Mouse (Mus musculus) midbrain, embryonic 11.5 days (tissue): ENCODE measurements around the gene Col5a3. TPM values are rescaled to one million over a fixed set of nuclear protein-coding genes. Genes with fewer than 3 reads are reported as not detected.

ENCODE experiments used
- ATAC-seq: fragments of 200-750 bp; cut with Nextera tagmentation; 2 replicates; pipeline ENCODE4 v1.8.0; 2017; ENCODE audit warnings: moderate TSS enrichment, moderate library complexity; ENCODE audit not compliant: low FRiP score
- DNase-seq: peaks from one replicate; pipeline ENCODE4 v3.0.0; 2015; ENCODE audit warnings: low spot score; ENCODE audit errors: missing footprints
- H3K27ac ChIP-seq: fragments of 300-500 bp; sonication (generic); 2 replicates; pipeline ENCODE4 v1.5.1; 2014; ENCODE audit warnings: low read depth, low read length
- H3K27me3 ChIP-seq: fragments of 300-500 bp; sonication (generic); 2 replicates; pipeline ENCODE4 v1.6.1; 2014; ENCODE audit warnings: mild to moderate bottlenecking, low read length, moderate library complexity, mixed read lengths; ENCODE audit not compliant: control insufficient read depth, insufficient read depth
- H3K36me3 ChIP-seq: fragments of 300-500 bp; sonication (generic); 2 replicates; pipeline ENCODE4 v1.6.1; 2014; ENCODE audit warnings: mild to moderate bottlenecking, low read length, moderate library complexity, mixed read lengths; ENCODE audit not compliant: control insufficient read depth, insufficient read depth
- H3K4me1 ChIP-seq: fragments of 300-500 bp; sonication (generic); 2 replicates; pipeline ENCODE4 v1.6.1; 2014; ENCODE audit warnings: low read length; ENCODE audit not compliant: control insufficient read depth, insufficient read depth
- H3K4me2 ChIP-seq: fragments of 300-500 bp; sonication (generic); 2 replicates; pipeline ENCODE4 v1.6.1; 2014; ENCODE audit warnings: mild to moderate bottlenecking, moderate library complexity
- H3K4me3 ChIP-seq: fragments of 300-500 bp; sonication (generic); 2 replicates; pipeline ENCODE4 v1.5.1; 2014; ENCODE audit warnings: low read depth, low read length
- H3K9ac ChIP-seq: fragments of 300-500 bp; sonication (generic); 2 replicates; pipeline ENCODE4 v1.6.1; 2014; ENCODE audit warnings: low read length
- H3K9me3 ChIP-seq: fragments of 300-500 bp; sonication (generic); 2 replicates; pipeline ENCODE4 v1.6.1; 2016; ENCODE audit warnings: low read length; ENCODE audit not compliant: control insufficient read depth
- WGBS: fragments of 180-500 bp; shearing (Covaris S2); extraction: QIAGEN DNeasy Blood & Tissue Kit; methylation state at CpG from one replicate; pipeline ENCODE4 v1.1.7; 2014; 5-methylcytosine and 5-hydroxymethylcytosine counted together
- polyA plus RNA-seq: library from polyadenylated mRNA; unstranded; fragments of >200 nt; fragmentation: Nextera tagmentation; extraction: Ambion mirVana; gene quantifications from 2 replicates; pipeline ENCODE4 v1.2.1, GENCODE M21; 2014

Gene Col5a3
- polyA plus RNA-seq, 1 experiment from 2014 or later = 0.38 TPM

DNA sequence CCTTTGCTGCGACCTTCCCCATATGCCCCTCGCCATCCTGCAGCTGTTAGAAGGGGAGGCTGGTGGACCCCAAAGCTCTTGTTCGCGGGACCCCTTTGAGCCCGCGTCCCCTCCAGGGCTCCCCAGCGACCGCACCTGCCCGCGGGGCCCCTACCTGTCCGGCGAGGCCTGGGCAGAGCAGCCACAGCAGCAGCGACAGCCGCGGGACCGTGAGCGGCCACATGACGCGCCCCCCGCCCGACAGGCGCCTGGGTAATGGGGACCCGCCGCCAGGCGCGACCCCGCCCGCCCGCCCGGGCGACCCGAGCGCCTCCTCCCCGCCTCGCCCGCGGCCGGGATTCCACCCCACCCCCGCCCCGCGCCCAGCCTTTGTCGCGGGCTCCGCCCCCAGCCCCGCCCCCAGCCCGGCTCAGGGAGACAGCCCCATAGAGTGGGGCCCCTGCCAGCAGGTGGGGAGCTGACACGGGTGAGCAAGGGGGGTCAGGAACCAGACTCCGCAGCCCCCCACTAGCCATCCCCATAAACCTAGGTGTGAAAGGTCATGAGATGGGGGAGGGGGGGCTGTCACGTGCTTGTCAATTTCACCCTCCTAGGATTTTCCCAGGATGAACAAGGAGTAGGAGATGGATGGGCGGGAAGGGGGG, 68.7 kb downstream of the Col5a3 start, which contains the start of gene Olfm2:
TSS of gene Olfm2 (minus strand) at position 333 of the 644 bp plus-strand sequence.
- under 1% methylated on average over 25 of the region's 50 CpGs for WGBS
- peak; percentile 79 for ATAC-seq
- no peak within 1 kb of the TSS for H3K27ac ChIP-seq

DNA sequence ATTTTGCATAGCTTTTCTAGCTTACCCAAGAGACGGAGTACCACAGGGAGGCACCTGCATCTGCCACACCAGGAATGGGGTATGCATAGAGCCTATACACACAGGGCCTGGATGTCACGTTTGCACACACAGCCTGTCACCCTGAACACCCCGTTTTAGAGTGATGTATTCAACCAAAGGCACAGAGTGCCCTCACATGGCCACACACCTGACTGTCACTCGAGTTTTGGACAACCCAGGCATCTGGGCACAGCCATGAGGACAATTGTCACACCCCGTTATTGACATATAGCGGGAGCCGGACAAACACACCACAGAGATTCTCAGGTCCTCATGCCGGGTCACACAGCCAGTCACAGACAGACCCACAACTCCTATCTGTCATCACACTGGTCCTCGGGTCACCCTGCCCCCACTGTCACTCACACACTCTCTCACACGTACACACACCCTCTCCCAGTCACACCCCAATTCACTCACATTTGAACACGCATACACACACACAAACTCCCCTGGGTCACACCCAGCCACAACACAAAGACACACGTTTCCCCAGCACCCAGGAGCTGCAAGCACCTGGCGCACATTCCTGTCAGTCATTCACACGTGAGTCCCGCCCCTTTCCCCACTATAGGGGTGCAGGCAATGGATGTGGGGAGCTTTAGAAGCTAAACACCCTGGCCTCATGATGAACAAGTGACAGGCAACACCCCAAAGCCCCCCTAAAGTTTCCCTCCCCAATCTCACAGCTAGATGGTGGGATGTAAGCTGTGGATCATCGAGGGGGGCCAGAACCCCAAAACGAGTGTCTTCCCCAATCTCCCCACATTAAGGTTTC, 69.5 kb downstream of the Col5a3 start:
- Histone ChIP-seq H3K9ac (peak overlapping the region; percentile 75), H3K4me2 (peak overlapping the region; percentile 92), H3K27me3 (peaks cover 23% of the 10 kb centered on the region), H3K4me3 (peak overlapping the region; percentile 44), H3K4me1 (peaks cover 23% of the 10 kb centered on the region), H3K9me3 (no peaks in the 10 kb centered on the region), H3K27ac (no peak overlapping the region), H3K36me3 (no peaks in the 10 kb centered on the region)
- DNase-seq = no peak
- ATAC-seq = peak; percentile 15; the same call in 1 of the 2 replicates
- whole genome bisulfite sequencing = 9% methylated on average over 17 of the region's 17 CpGs

More for the DNA sequence above, 68.7 kb downstream of the Col5a3 start, which contains the start of gene Olfm2:
- no peak for DNase-seq
- H3K9me3 ChIP-seq = no peaks in the 10 kb centered on the region
- no peaks in the 10 kb centered on the region for H3K36me3 ChIP-seq
- peak within 1 kb of the TSS; percentile 75 for H3K9ac ChIP-seq
- H3K27me3 ChIP-seq = peaks cover 23% of the 10 kb centered on the region
- H3K4me2 ChIP-seq = peak within 1 kb of the TSS; percentile 92
- H3K4me1 ChIP-seq = peaks cover 23% of the 10 kb centered on the region
- H3K4me3 ChIP-seq = peak within 1 kb of the TSS; percentile 44

DNA sequence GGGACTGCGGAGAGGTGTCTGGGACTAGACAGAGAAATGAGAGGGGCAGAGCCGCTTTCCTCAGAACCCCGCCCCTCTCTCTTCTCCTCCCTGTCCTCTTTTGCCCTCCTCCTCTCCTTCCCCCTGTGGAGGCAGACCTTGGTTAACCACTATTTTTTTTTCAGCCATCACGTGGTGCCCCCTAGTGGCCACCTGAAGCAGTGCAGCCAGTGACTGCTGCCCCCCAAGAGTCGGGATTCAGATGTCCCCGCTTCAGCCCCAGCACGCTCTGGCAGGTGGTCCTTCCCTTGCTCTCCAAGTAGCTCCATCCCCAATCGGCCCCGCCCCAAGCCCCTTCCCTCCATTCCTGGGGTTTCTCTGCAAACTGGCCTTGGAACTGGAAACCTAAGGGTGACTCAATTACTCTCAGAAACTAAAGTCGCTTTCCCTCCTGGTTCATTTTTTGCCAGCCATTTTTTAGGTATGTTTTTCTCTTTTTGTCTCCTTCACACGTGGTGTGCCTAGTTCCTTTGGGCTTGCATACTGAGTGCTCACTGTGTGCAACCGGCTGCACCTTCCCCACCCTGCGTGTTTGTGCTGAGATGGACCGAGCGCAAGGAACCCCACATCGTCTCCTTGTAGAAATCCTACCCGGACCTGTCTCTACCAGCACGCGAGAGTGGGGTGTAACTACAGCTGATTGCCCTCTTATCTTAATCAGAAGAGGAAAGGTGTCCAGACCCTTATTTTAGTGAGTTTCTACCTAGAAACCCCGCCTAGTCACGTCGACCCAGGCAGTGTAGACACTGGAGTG, 70.7 kb downstream of the Col5a3 start:
- no peaks in the 10 kb centered on the region for H3K9me3 ChIP-seq
- 8% methylated on average over 22 of the region's 22 CpGs for WGBS
- ATAC-seq = no peak
- DNase-seq = no peak
- no peaks in the 10 kb centered on the region for H3K36me3 ChIP-seq
- no peak overlapping the region for H3K27ac ChIP-seq
- H3K4me1 ChIP-seq = peaks cover 23% of the 10 kb centered on the region
- H3K27me3 ChIP-seq = peaks cover 23% of the 10 kb centered on the region
- H3K4me2 ChIP-seq = no peak overlapping the region
- no peak overlapping the region for H3K9ac ChIP-seq
- H3K4me3 ChIP-seq = no peak overlapping the region

DNA sequence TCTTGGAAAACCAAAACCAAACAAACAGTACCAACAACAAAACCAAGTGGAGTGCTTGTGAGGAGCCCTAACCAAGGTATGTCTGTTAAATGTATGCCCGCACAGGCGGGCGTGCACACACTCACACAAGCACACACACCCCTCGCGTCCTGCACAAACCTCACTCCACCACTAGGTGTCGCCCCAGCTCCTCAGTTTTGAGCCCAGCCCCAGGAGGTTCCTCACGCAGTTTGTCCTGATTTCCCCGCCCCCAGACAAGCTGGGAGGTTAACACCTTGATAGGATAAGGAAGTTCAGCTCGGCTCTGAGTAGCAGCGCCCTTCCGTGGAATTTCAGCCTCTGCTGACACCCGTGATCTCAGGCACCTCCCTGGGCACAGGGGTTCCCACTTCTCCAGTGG, 74.5 kb downstream of the Col5a3 start:
- peak; percentile 66 for ATAC-seq
- peaks cover 16% of the 10 kb centered on the region for H3K27me3 ChIP-seq

DNA sequence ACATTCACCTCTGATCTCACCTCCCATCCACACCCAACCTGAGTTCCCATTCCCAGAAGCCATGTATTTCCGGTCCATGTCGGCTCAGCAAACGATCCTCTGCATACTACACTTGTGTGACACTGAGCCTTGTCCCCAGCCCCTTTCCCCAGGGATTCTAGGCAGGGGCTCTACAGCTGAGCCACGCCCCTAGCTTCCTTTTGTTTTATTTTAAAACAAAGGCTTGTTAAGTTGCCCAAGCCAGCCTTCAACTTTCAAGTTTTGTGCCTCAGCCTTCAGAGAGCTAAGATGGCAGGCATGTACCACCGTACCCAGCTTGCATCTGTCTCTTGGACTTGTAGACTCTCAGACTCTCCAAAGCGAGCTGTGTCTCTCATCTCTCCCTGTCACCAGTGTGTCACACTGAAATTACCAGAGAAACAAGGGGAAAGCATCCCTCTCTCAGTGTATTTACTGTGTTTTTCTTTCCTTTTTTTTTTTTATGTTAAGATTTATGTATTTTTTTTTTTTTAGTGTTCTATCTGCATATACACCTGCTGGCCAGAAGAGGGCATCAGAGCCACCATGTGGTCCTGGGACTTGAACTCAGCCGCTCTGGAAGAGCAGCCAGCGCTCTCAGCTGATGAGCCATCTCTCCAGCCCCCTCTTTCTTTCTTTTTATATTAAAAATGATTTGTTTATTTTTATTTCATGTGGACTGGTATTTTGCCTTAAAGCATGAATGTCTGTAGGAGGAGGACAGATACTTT, 76.4 kb downstream of the Col5a3 start:
- Histone ChIP-seq H3K27me3 (no peaks in the 10 kb centered on the region), H3K4me2 (no peak overlapping the region), H3K4me1 (no peaks in the 10 kb centered on the region), H3K4me3 (no peak overlapping the region), H3K36me3 (no peaks in the 10 kb centered on the region), H3K27ac (no peak overlapping the region), H3K9ac (no peak overlapping the region), H3K9me3 (no peaks in the 10 kb centered on the region)
- ATAC-seq = no peak
- no peak for DNase-seq
- 46% methylated on average over 8 of the region's 8 CpGs for WGBS

More for the DNA sequence above, 74.5 kb downstream of the Col5a3 start:
- Histone ChIP-seq H3K9me3 (no peaks in the 10 kb centered on the region), H3K9ac (no peak overlapping the region), H3K36me3 (no peaks in the 10 kb centered on the region), H3K4me3 (no peak overlapping the region), H3K4me1 (no peaks in the 10 kb centered on the region), H3K4me2 (no peak overlapping the region), H3K27ac (no peak overlapping the region)
- DNase-seq = peak; percentile 99
- 5% methylated on average over 12 of the region's 12 CpGs for WGBS

DNA sequence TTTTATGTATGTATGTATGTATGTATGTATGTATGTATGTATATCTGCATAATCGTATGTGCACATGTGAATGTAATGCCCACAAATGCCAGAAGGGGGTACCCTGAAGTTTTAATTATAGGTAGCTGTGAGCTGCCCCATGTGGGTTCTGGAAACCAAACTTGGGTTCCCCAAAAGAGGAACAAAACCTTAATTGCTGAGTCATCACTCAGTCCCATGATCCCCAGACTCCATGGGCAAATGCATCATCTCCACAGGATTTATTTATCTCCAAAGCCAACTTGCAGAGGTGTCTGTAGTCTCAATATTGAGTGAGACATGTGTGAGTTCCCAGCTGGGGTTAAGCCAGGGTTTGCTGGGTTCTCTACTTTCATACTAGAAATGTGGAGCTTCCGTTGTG, 77.6 kb downstream of the Col5a3 start:
- ATAC-seq = no peak
- Histone ChIP-seq H3K4me3 (no peak overlapping the region), H3K27ac (no peak overlapping the region), H3K9me3 (no peaks in the 10 kb centered on the region), H3K4me1 (no peaks in the 10 kb centered on the region), H3K4me2 (no peak overlapping the region), H3K36me3 (no peaks in the 10 kb centered on the region), H3K27me3 (no peaks in the 10 kb centered on the region), H3K9ac (no peak overlapping the region)
- WGBS = 94% methylated on average over 2 of the region's 2 CpGs
- DNase-seq = no peak

DNA sequence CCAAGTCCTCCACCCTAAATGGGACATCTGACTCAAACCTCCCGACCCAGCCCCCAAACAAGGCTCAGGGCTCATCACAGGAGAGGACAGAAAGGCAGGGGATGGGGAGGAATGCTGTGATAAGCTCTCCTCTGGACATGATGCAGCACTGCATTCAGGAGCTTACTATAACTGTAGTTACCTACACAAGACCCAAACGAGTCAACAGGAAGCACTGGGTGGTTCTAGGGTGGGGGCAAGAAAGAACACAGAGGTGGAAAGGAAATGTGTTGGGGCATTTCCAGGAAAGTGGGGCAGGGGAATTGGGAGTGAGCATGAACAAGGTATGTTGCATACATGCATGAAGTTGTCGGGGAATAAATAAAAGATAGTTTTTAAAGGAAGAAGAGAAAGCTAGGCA, 80.2 kb downstream of the Col5a3 start:
- Histone ChIP-seq H3K4me2 (no peak overlapping the region), H3K9ac (no peak overlapping the region), H3K4me3 (no peak overlapping the region), H3K9me3 (no peaks in the 10 kb centered on the region), H3K4me1 (no peaks in the 10 kb centered on the region), H3K27me3 (no peaks in the 10 kb centered on the region), H3K36me3 (no peaks in the 10 kb centered on the region), H3K27ac (no peak overlapping the region)
- 83% methylated on average over 3 of the region's 3 CpGs for WGBS
- ATAC-seq (no peak), DNase-seq (no peak)

DNA sequence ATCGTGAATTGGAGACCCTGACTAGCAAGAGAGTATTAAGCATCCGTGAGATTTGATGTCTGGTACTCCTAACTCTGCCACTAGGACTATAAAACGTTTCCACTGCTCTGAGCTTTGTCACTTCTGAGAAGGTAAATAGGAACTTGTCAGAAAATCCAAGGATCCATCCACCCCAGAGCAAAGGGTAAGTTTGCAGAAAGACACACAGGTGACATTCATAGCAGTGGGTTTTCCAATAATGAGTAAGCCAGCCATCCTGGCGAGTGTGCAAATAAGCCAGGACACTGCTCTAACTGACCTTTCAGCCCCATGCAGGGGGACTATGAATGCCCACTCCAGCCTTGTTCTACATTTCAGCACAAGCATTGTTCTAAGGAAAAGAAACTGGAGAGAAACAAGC, 83.1 kb downstream of the Col5a3 start:
- H3K4me3 ChIP-seq = no peak overlapping the region
- 57% methylated on average over 4 of the region's 4 CpGs for WGBS
- no peak overlapping the region for H3K9ac ChIP-seq
- H3K27me3 ChIP-seq = peaks cover 10% of the 10 kb centered on the region
- H3K36me3 ChIP-seq = no peaks in the 10 kb centered on the region
- H3K27ac ChIP-seq = no peak overlapping the region
- ATAC-seq (no peak), DNase-seq (no peak)
- H3K4me2 ChIP-seq = no peak overlapping the region
- peaks cover 4% of the 10 kb centered on the region; the same call in 1 of the 2 replicates for H3K4me1 ChIP-seq
- H3K9me3 ChIP-seq = no peaks in the 10 kb centered on the region
